Mouse (Mus musculus): ENCODE data around the gene Gm6217.

GRCm38 (mm10) chr1:82973901-82974300 is 42.7 kb upstream of the Gm6217 start:
- no peak for TF ChIP-seq CTCF (conservative IDR thresholded peaks at IDR 0.05; ENCODE audit: low read length)
- no peak for TF ChIP-seq NANOG (IDR thresholded peaks at IDR 0.05; ENCODE audit: borderline replicate concordance, low read length)
